Mouse (Mus musculus) heart, embryonic 14.5 days (tissue): Measurements from ENCODE around the gene Ccm2. TPM values are rescaled to one million over a fixed set of nuclear protein-coding genes. Genes with fewer than 3 reads are reported as not detected.

Source experiments
- ATAC-seq: fragments of 200-750 bp; cut with Nextera tagmentation; 2 replicates; pipeline ENCODE4 v1.8.0; 2017; ENCODE audit warnings: low read depth, moderate TSS enrichment; ENCODE audit not compliant: insufficient number of reproducible peaks, insufficient read depth, low FRiP score
- H3K27ac ChIP-seq, 2 experiments: fragments of 200-500 bp in 1 of 2; fragments of 300-500 bp in 1 of 2; sonication (generic) in 1 of 2; replicated peaks in 1 of 2; 2 replicates each; pipeline ENCODE4 v1.5.1; 2012 to 2014; ENCODE audit warnings: low read depth in 2 of 2, low read length in 2 of 2, control low read depth in 1 of 2, mild to moderate bottlenecking in 1 of 2, mixed read lengths in 1 of 2; ENCODE audit not compliant: control insufficient read depth in 1 of 2, insufficient read depth in 1 of 2
- H3K27me3 ChIP-seq: fragments of 300-500 bp; sonication (generic); 2 replicates; pipeline ENCODE4 v1.6.1; 2014; ENCODE audit warnings: mild to moderate bottlenecking, low read length, control low read depth; ENCODE audit not compliant: control insufficient read depth, insufficient read depth
- H3K36me3 ChIP-seq: fragments of 300-500 bp; sonication (generic); 2 replicates; pipeline ENCODE4 v1.6.1; 2014; ENCODE audit warnings: mild to moderate bottlenecking, control low read depth, low read length, mixed read lengths; ENCODE audit not compliant: control insufficient read depth, insufficient read depth
- H3K4me1 ChIP-seq, 2 experiments: fragments of 200-500 bp in 1 of 2; fragments of 300-500 bp in 1 of 2; sonication (generic) in 1 of 2; 2 replicates each; pipeline ENCODE4 v1.6.1; 2012 to 2014; ENCODE audit warnings: low read length in 2 of 2, control low read depth in 1 of 2, mixed read lengths in 1 of 2; ENCODE audit not compliant: control insufficient read depth in 2 of 2, insufficient read depth in 2 of 2
- H3K4me2 ChIP-seq: fragments of 300-500 bp; sonication (generic); 2 replicates; pipeline ENCODE4 v1.6.1; 2014; ENCODE audit warnings: mild to moderate bottlenecking, low read length
- H3K4me3 ChIP-seq, 2 experiments: fragments of 200-500 bp in 1 of 2; fragments of 300-500 bp in 1 of 2; sonication (generic) in 1 of 2; 2 replicates each; pipeline ENCODE4 v1.5.1; 2012 to 2014; ENCODE audit warnings: low read length in 2 of 2, mild to moderate bottlenecking in 2 of 2, control low read depth in 1 of 2, low read depth in 1 of 2, moderate library complexity in 1 of 2; ENCODE audit not compliant: control insufficient read depth in 1 of 2, insufficient read depth in 1 of 2
- H3K9ac ChIP-seq: fragments of 300-500 bp; sonication (generic); 2 replicates; pipeline ENCODE4 v1.6.1; 2014; ENCODE audit warnings: mild to moderate bottlenecking, low read length
- H3K9me3 ChIP-seq: fragments of 300-500 bp; sonication (generic); 2 replicates; pipeline ENCODE4 v1.6.1; 2016; ENCODE audit warnings: low read length, control low read depth; ENCODE audit not compliant: control insufficient read depth
- WGBS: fragments of 180-500 bp; shearing (Covaris S2); extraction: QIAGEN DNeasy Blood & Tissue Kit; methylation state at CpG from one replicate; pipeline ENCODE4 v1.1.7; 2014; 5-methylcytosine and 5-hydroxymethylcytosine counted together
- polyA plus RNA-seq: library from polyadenylated mRNA; unstranded; fragments of >200 nt; fragmentation: Nextera tagmentation; extraction: Ambion mirVana; gene quantifications from 2 replicates; pipeline ENCODE4 v1.2.1, GENCODE M21; 2014

The Ccm2 gene
- polyA plus RNA-seq, 1 experiment from 2014 or later = 52.9 TPM

DNA sequence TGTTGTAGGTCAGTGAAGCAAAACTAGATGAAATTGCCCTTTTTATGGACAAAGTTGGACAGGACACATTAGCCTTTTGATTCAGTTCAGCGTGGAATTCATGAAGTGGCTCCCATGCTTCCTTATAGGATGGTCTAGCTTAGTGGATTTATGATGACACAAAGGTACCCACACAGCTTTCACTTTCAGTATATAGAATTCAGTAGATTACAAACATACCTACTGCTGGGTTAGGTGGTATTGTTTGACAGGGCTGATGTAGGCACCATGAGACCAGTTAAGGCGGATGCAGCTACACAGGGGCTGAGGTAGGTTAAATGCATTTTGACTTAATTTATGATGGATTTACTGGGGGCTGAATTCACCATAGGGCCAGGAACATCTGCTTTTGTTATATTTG, 13.3 kb downstream of the Ccm2 start:
- Histone ChIP-seq H3K4me3 (no peak overlapping the region), H3K27ac (no peak overlapping the region), H3K9ac (no peak overlapping the region), H3K27me3 (no peaks in the 10 kb centered on the region), H3K9me3 (no peaks in the 10 kb centered on the region), H3K36me3 (peaks cover 16% of the 10 kb centered on the region), H3K4me1 (peaks cover 8 to 9% of the 10 kb centered on the region in 2 experiments), H3K4me2 (no peak overlapping the region)
- ATAC-seq = no peak
- WGBS = 98% methylated on average over 2 of the region's 2 CpGs

DNA sequence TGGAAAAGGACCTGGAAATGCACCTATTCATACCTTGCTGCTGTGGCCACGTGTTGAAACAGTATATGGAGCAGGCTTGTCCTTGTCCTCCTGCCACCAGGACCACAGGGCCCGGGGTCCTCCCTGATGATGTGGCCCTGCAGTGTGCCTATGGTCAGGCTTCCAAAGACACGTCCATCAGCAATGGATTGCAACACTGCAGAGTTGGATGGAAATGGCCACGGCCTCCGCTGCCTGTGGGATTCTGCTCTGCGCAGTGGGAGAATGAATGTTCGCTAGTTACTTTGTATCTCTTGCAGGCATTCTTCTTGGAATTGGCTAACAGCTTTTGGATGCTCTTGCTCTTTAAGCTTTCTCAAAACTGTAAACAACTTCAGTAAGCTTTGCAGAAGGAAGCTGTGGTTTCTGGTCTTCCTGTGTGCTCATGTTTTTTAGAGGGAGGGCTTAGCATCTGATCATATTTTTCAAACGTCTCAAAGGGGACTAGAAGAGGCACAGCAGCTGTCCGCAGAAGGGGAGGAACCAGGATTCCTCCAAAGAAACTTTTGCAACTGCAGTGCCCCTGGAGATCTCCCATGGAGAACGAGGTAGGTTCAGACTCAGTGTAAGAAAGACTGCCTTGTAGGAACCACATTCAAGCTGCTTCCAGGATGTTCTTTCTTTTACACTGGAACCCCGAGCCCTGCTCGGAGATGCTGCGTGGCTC, 14.1 kb downstream of the Ccm2 start:
- Histone ChIP-seq H3K4me3 (no peak overlapping the region), H3K9ac (no peak overlapping the region), H3K4me1 (peaks cover 8 to 9% of the 10 kb centered on the region in 2 experiments), H3K27ac (no peak overlapping the region), H3K36me3 (peaks cover 16% of the 10 kb centered on the region), H3K27me3 (no peaks in the 10 kb centered on the region), H3K9me3 (no peaks in the 10 kb centered on the region), H3K4me2 (no peak overlapping the region)
- WGBS = 87% methylated on average over 13 of the region's 13 CpGs
- ATAC-seq = no peak

GRCm38 (mm10) chr11:6561474-6561873, 14.8 kb downstream of the Ccm2 start:
- no peak overlapping the region for H3K4me3 ChIP-seq
- no peak overlapping the region for H3K27ac ChIP-seq

GRCm38 (mm10) chr11:6562359-6562758, 15.7 kb downstream of the Ccm2 start:
- 0 out of 2 replicates have a peak, but pooled peaks have one; percentile 42 for ATAC-seq
- Histone ChIP-seq H3K9ac (no peak overlapping the region), H3K27ac (no peak overlapping the region), H3K4me3 (no peak overlapping the region), H3K9me3 (no peaks in the 10 kb centered on the region), H3K4me2 (no peak overlapping the region), H3K36me3 (peaks cover 8% of the 10 kb centered on the region; the same call in 1 of the 2 replicates), H3K27me3 (no peaks in the 10 kb centered on the region), H3K4me1 (peaks cover 8 to 9% of the 10 kb centered on the region in 2 experiments)
- 69% methylated on average over 6 of the region's 6 CpGs for WGBS

More at GRCm38 (mm10) chr11:6561474-6561873, 14.8 kb downstream of the Ccm2 start:
- H3K27me3 ChIP-seq = no peaks in the 10 kb centered on the region
- 95% methylated on average over 4 of the region's 4 CpGs for WGBS
- H3K9me3 ChIP-seq = no peaks in the 10 kb centered on the region
- H3K9ac ChIP-seq = no peak overlapping the region
- H3K4me2 ChIP-seq = no peak overlapping the region
- no peak for ATAC-seq
- H3K36me3 ChIP-seq = peaks cover 16% of the 10 kb centered on the region
- peaks cover 8 to 9% of the 10 kb centered on the region in 2 experiments for H3K4me1 ChIP-seq

DNA sequence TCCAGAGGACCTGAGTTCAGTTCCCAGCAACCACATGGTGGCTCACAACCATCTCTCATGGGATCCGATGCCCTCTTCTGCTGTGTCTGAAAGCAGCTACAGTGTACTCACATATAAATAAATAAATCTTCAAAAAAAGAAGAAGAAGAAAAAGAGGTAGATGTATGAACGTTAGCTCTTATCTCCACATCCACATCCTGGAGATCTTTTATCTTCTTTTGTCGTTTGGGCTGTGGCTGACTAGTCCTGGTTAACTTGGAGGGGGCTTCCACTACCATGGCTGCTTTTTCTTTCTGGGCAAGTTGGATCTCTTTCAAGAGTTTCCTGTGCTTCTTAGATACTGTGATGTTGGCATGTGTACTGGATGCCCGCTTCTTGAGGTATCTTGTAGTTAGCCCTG, 16.5 kb downstream of the Ccm2 start:
- no peaks in the 10 kb centered on the region for H3K9me3 ChIP-seq
- H3K27ac ChIP-seq = no peak overlapping the region
- H3K4me1 ChIP-seq = peaks cover 14 to 16% of the 10 kb centered on the region in 2 experiments
- WGBS = 84% methylated on average over 4 of the region's 4 CpGs
- no peak overlapping the region for H3K4me2 ChIP-seq
- H3K36me3 ChIP-seq = 0 out of 2 replicates have a peak, but pooled peaks cover 7% of the 10 kb centered on the region
- H3K9ac ChIP-seq = no peak overlapping the region
- no peak overlapping the region for H3K4me3 ChIP-seq
- no peaks in the 10 kb centered on the region for H3K27me3 ChIP-seq
- no peak for ATAC-seq

- Histone ChIP-seq H3K27ac (no peak overlapping the region), H3K4me3 (no peak overlapping the region), H3K9me3 (no peaks in the 10 kb centered on the region), H3K4me2 (no peak overlapping the region), H3K27me3 (no peaks in the 10 kb centered on the region), H3K4me1 (peaks cover 22 to 26% of the 10 kb centered on the region in 2 experiments), H3K36me3 (peaks cover 17% of the 10 kb centered on the region), H3K9ac (no peak overlapping the region)
- no peak for ATAC-seq
- 81% methylated on average over 4 of the region's 4 CpGs for WGBS
Observed at GRCm38 (mm10) chr11:6566496-6566895, 19.8 kb downstream of the Ccm2 start.

DNA sequence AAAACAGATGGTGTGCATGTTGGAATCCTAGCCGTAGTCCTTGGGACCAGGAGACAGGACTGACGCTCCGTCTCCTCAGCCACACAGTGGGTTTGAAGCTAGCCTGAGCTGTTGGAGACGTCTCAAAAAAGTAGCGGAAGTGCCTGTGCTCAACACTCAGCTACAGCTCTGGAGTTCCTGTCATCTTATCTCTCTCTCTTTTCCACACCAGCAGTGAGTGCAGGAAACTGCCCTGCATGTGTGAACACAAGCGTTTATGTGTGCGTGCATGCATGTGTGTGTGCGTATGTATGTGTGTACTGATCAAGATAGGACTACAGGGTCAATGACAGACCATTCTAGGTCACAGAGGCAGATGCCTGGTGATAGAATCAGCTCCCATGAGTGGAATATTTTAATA, 21.3 kb downstream of the Ccm2 start:
- no peaks in the 10 kb centered on the region for H3K27me3 ChIP-seq
- WGBS = 21% methylated on average over 8 of the region's 8 CpGs
- peaks cover 22 to 26% of the 10 kb centered on the region in 2 experiments for H3K4me1 ChIP-seq
- H3K36me3 ChIP-seq = peaks cover 27% of the 10 kb centered on the region
- H3K27ac ChIP-seq = peak overlapping the region; percentile 27 to 28; a peak in 1 of 4 replicates
- H3K4me3 ChIP-seq = no peak overlapping the region
- ATAC-seq = peak; percentile 33; the same call in 1 of the 2 replicates
- H3K4me2 ChIP-seq = no peak overlapping the region
- H3K9me3 ChIP-seq = no peaks in the 10 kb centered on the region
- no peak overlapping the region for H3K9ac ChIP-seq
